Mouse (Mus musculus) heart, embryonic 13.5 days (tissue): ENCODE data around the gene Slc17a7. TPM values are rescaled to one million over a fixed set of nuclear protein-coding genes. Genes with fewer than 3 reads are reported as not detected.
"Not testable (repeated sequence)": the region's sequence is repeated elsewhere in the genome, so short reads cannot be mapped to it uniquely, and the experiment has no call there.

Experiments
- ATAC-seq: fragments of 200-750 bp; cut with Nextera tagmentation; 2 replicates; pipeline ENCODE4 v1.8.0; 2017; ENCODE audit warnings: moderate TSS enrichment; ENCODE audit not compliant: insufficient number of reproducible peaks, low FRiP score, low TSS enrichment; ENCODE audit errors: extremely low read depth
- H3K27ac ChIP-seq: fragments of 300-500 bp; sonication (generic); replicated peaks from 2 replicates; pipeline ENCODE4 v1.5.1; 2015; ENCODE audit warnings: moderate library complexity, mild to moderate bottlenecking, inconsistent platforms
- H3K27me3 ChIP-seq: fragments of 300-500 bp; sonication (generic); replicated peaks from 2 replicates; pipeline ENCODE4 v1.6.1; 2015; ENCODE audit warnings: mild to moderate bottlenecking, inconsistent platforms
- H3K36me3 ChIP-seq: fragments of 300-500 bp; sonication (generic); 2 replicates; pipeline ENCODE4 v1.6.1; 2015; ENCODE audit warnings: mild to moderate bottlenecking, inconsistent platforms
- H3K4me1 ChIP-seq: fragments of 300-500 bp; sonication (generic); 2 replicates; pipeline ENCODE4 v1.6.1; 2015; ENCODE audit warnings: inconsistent platforms
- H3K4me2 ChIP-seq: fragments of 300-500 bp; sonication (generic); 2 replicates; pipeline ENCODE4 v1.6.1; 2015; ENCODE audit warnings: inconsistent platforms, mild to moderate bottlenecking, moderate library complexity
- H3K4me3 ChIP-seq: fragments of 300-500 bp; sonication (generic); 2 replicates; pipeline ENCODE4 v1.5.1; 2015; ENCODE audit warnings: moderate library complexity, mild to moderate bottlenecking, inconsistent platforms
- H3K9ac ChIP-seq: fragments of 300-500 bp; sonication (generic); 2 replicates; pipeline ENCODE4 v1.6.1; 2015; ENCODE audit warnings: inconsistent platforms, mild to moderate bottlenecking, moderate library complexity
- H3K9me3 ChIP-seq: fragments of 300-500 bp; sonication (generic); 2 replicates; pipeline ENCODE4 v1.6.1; 2016; ENCODE audit warnings: inconsistent platforms
- WGBS: fragments of 180-500 bp; shearing (Covaris S2); methylation state at CpG from one replicate; pipeline ENCODE4 v1.1.7; 2015; ENCODE audit warnings: mixed read lengths; 5-methylcytosine and 5-hydroxymethylcytosine counted together
- polyA plus RNA-seq: library from polyadenylated mRNA; unstranded; fragments of >200 nt; fragmentation: Nextera tagmentation; extraction: Ambion mirVana; gene quantifications from 2 replicates; pipeline ENCODE4 v1.2.1, GENCODE M21; 2015

The Slc17a7 gene
- polyA plus RNA-seq, 1 experiment from 2014 or later, result 3.6 TPM

GRCm38 (mm10) chr7:45125649-45126048 is 38.1 kb upstream of the Slc17a7 start:
- peak overlapping the region; percentile 97 for H3K4me2 ChIP-seq
- not testable (repeated sequence) for ATAC-seq, H3K27me3 ChIP-seq, H3K9me3 ChIP-seq
- peaks cover 66% of the 10 kb centered on the region for H3K4me1 ChIP-seq
- H3K27ac ChIP-seq, result peak overlapping the region; percentile 94
- H3K9ac ChIP-seq, result peak overlapping the region; percentile 100
- 70% methylated on average over 5 of the region's 5 CpGs for WGBS
- H3K36me3 ChIP-seq, result peaks cover 56% of the 10 kb centered on the region
- H3K4me3 ChIP-seq, result peak overlapping the region; percentile 85

GRCm38 (mm10) chr7:45126147-45126843 is 37.5 kb upstream of the Slc17a7 start:
- Histone ChIP-seq H3K4me1 (peaks cover 63% of the 10 kb centered on the region), H3K9me3 (no peaks in the 10 kb centered on the region), H3K36me3 (peaks cover 50% of the 10 kb centered on the region), H3K4me3 (peak overlapping the region; percentile 98), H3K27me3 (no peaks in the 10 kb centered on the region), H3K4me2 (peak overlapping the region; percentile 97), H3K27ac (peak overlapping the region; percentile 94), H3K9ac (peak overlapping the region; percentile 100)
- WGBS, result 70% methylated on average over 17 of the region's 17 CpGs
- no peak for ATAC-seq

- ATAC-seq, result no peak
- Histone ChIP-seq H3K27me3 (no peaks in the 10 kb centered on the region), H3K9ac (peak overlapping the region; percentile 100), H3K4me3 (peak overlapping the region; percentile 98), H3K27ac (peak overlapping the region; percentile 94), H3K4me2 (peak overlapping the region; percentile 97), H3K9me3 (no peaks in the 10 kb centered on the region), H3K4me1 (peaks cover 55% of the 10 kb centered on the region), H3K36me3 (peaks cover 42% of the 10 kb centered on the region)
- 22% methylated on average over 21 of the region's 21 CpGs for WGBS
These were observed 36.7 kb upstream of the Slc17a7 start for GRCm38 (mm10) chr7:45126844-45127699.

GRCm38 (mm10) chr7:45127700-45128224 is 36.0 kb upstream of the Slc17a7 start:
- H3K27ac ChIP-seq, result peak overlapping the region; percentile 94
- WGBS, result under 1% methylated on average over 6 of the region's 6 CpGs

GRCm38 (mm10) chr7:45128624-45129246 is 35.0 kb upstream of the Slc17a7 start, which contains the start of gene Rpl13a:
Gene Rpl13a, minus strand, starts transcription at chr7:45128761.
- under 1% methylated on average over 48 of the region's 48 CpGs for WGBS
- Histone ChIP-seq H3K4me1 (peaks cover 42% of the 10 kb centered on the region), H3K4me3 (peak within 1 kb of the TSS; percentile 98), H3K9me3 (no peaks in the 10 kb centered on the region), H3K4me2 (peak within 1 kb of the TSS; percentile 97), H3K9ac (peak within 1 kb of the TSS; percentile 100), H3K27me3 (no peaks in the 10 kb centered on the region), H3K36me3 (peaks cover 30% of the 10 kb centered on the region), H3K27ac (peak within 1 kb of the TSS; percentile 94)
- ATAC-seq, result peak; percentile 87

More at GRCm38 (mm10) chr7:45127700-45128224, 36.0 kb upstream of the Slc17a7 start:
- Histone ChIP-seq H3K4me3 (peak overlapping the region; percentile 98), H3K4me2 (peak overlapping the region; percentile 97), H3K36me3 (peaks cover 35% of the 10 kb centered on the region), H3K9ac (peak overlapping the region; percentile 100), H3K4me1 (peaks cover 48% of the 10 kb centered on the region), H3K27me3 (no peaks in the 10 kb centered on the region), H3K9me3 (no peaks in the 10 kb centered on the region)
- no peak for ATAC-seq

GRCm38 (mm10) chr7:45129318-45129717 is 34.4 kb upstream of the Slc17a7 start:
- Histone ChIP-seq H3K4me3 (peak overlapping the region; percentile 98), H3K27ac (peak overlapping the region; percentile 90), H3K4me2 (peak overlapping the region; percentile 72), H3K4me1 (peaks cover 42% of the 10 kb centered on the region), H3K27me3 (no peaks in the 10 kb centered on the region), H3K9me3 (no peaks in the 10 kb centered on the region), H3K9ac (peak overlapping the region; percentile 81), H3K36me3 (peaks cover 30% of the 10 kb centered on the region)
- no peak; the same call in 1 of the 2 replicates for ATAC-seq
- 3% methylated on average over 17 of the region's 17 CpGs for WGBS

GRCm38 (mm10) chr7:45129776-45130512 is 33.8 kb upstream of the Slc17a7 start:
- no peaks in the 10 kb centered on the region for H3K9me3 ChIP-seq
- 64% methylated on average over 15 of the region's 15 CpGs for WGBS
- H3K4me2 ChIP-seq, result peak overlapping the region; percentile 72
- H3K4me3 ChIP-seq, result peak overlapping the region; percentile 98
- peak overlapping the region; percentile 90 for H3K27ac ChIP-seq
- ATAC-seq, result no peak
- peak overlapping the region; percentile 81 for H3K9ac ChIP-seq
- H3K4me1 ChIP-seq, result peaks cover 40% of the 10 kb centered on the region
- H3K27me3 ChIP-seq, result 0 out of 2 replicates have a peak, but pooled peaks cover 1% of the 10 kb centered on the region
- peaks cover 27% of the 10 kb centered on the region for H3K36me3 ChIP-seq

- ATAC-seq, result no peak
- peak overlapping the region; percentile 58 for H3K9ac ChIP-seq
- H3K27ac ChIP-seq, result no peak overlapping the region
- 62% methylated on average over 11 of the region's 11 CpGs for WGBS
- H3K9me3 ChIP-seq, result no peaks in the 10 kb centered on the region
- H3K4me2 ChIP-seq, result no peak overlapping the region
- H3K4me3 ChIP-seq, result no peak overlapping the region
- 0 out of 2 replicates have a peak, but pooled peaks cover 7% of the 10 kb centered on the region for H3K27me3 ChIP-seq
- peaks cover 35% of the 10 kb centered on the region for H3K4me1 ChIP-seq
- peaks cover 8% of the 10 kb centered on the region for H3K36me3 ChIP-seq
These were observed 31.9 kb upstream of the Slc17a7 start for GRCm38 (mm10) chr7:45131850-45132249.

GRCm38 (mm10) chr7:45133446-45134159 is 30.1 kb upstream of the Slc17a7 start:
- H3K27ac ChIP-seq, result no peak overlapping the region
- peaks cover 42% of the 10 kb centered on the region for H3K4me1 ChIP-seq
- H3K36me3 ChIP-seq, result no peaks in the 10 kb centered on the region
- WGBS, result 75% methylated on average over 8 of the region's 8 CpGs
- no peaks in the 10 kb centered on the region for H3K9me3 ChIP-seq
- peaks cover 7% of the 10 kb centered on the region; the same call in 1 of the 2 replicates for H3K27me3 ChIP-seq
- ATAC-seq, result no peak
- H3K4me2 ChIP-seq, result no peak overlapping the region
- H3K9ac ChIP-seq, result no peak overlapping the region
- H3K4me3 ChIP-seq, result no peak overlapping the region

- no peak overlapping the region for H3K9ac ChIP-seq
- H3K27ac ChIP-seq, result no peak overlapping the region
- peaks cover 41% of the 10 kb centered on the region for H3K4me1 ChIP-seq
- no peaks in the 10 kb centered on the region for H3K9me3 ChIP-seq
- WGBS, result 11% methylated on average over 12 of the region's 12 CpGs
- H3K4me2 ChIP-seq, result peak overlapping the region; percentile 86
- peaks cover 7% of the 10 kb centered on the region; the same call in 1 of the 2 replicates for H3K27me3 ChIP-seq
- H3K4me3 ChIP-seq, result peak overlapping the region; percentile 76
- ATAC-seq, result peak; percentile 63
- H3K36me3 ChIP-seq, result no peaks in the 10 kb centered on the region
These were observed 29.2 kb upstream of the Slc17a7 start for GRCm38 (mm10) chr7:45134544-45135026.
